Mouse (Mus musculus) midbrain, embryonic 15.5 days (tissue): Measurements from ENCODE around the gene Ddr2. TPM values are rescaled to one million over a fixed set of nuclear protein-coding genes. Genes with fewer than 3 reads are reported as not detected.

Source experiments
- ATAC-seq: fragments of 200-750 bp; cut with Nextera tagmentation; replicated peaks from 2 replicates; pipeline ENCODE4 v1.8.0; 2017; ENCODE audit warnings: moderate TSS enrichment
- H3K27ac ChIP-seq: fragments of 300-500 bp; sonication (generic); 2 replicates; pipeline ENCODE4 v1.5.1; 2015; ENCODE audit warnings: mild to moderate bottlenecking, inconsistent platforms
- H3K27me3 ChIP-seq: fragments of 300-500 bp; sonication (generic); replicated peaks from 2 replicates; pipeline ENCODE4 v1.6.1; 2015; ENCODE audit warnings: inconsistent platforms
- H3K36me3 ChIP-seq: fragments of 300-500 bp; sonication (generic); replicated peaks from 2 replicates; pipeline ENCODE4 v1.6.1; 2015; ENCODE audit warnings: inconsistent platforms
- H3K4me1 ChIP-seq: fragments of 300-500 bp; sonication (generic); 2 replicates; pipeline ENCODE4 v1.6.1; 2015; ENCODE audit warnings: inconsistent platforms
- H3K4me2 ChIP-seq: fragments of 300-500 bp; sonication (generic); 2 replicates; pipeline ENCODE4 v1.6.1; 2015; ENCODE audit warnings: inconsistent platforms, mild to moderate bottlenecking, moderate library complexity
- H3K4me3 ChIP-seq: fragments of 300-500 bp; sonication (generic); 2 replicates; pipeline ENCODE4 v1.5.1; 2015; ENCODE audit warnings: mild to moderate bottlenecking, inconsistent platforms
- H3K9ac ChIP-seq: fragments of 300-500 bp; sonication (generic); 2 replicates; pipeline ENCODE4 v1.6.1; 2015; ENCODE audit warnings: mild to moderate bottlenecking, inconsistent platforms
- H3K9me3 ChIP-seq: fragments of 300-500 bp; sonication (generic); 2 replicates; pipeline ENCODE4 v1.6.1; 2016; ENCODE audit warnings: inconsistent platforms
- WGBS: fragments of 180-500 bp; shearing (Covaris S2); methylation state at CpG from one replicate; pipeline ENCODE4 v1.1.7; 2015; ENCODE audit warnings: mixed read lengths; 5-methylcytosine and 5-hydroxymethylcytosine counted together
- polyA plus RNA-seq: library from polyadenylated mRNA; unstranded; fragments of >200 nt; fragmentation: Nextera tagmentation; extraction: Ambion mirVana; gene quantifications from 2 replicates; pipeline ENCODE4 v1.2.1, GENCODE M21; 2015

Gene Ddr2
- polyA plus RNA-seq, 1 experiment from 2014 or later: 9.4 TPM

- no peak for ATAC-seq
- Histone ChIP-seq H3K9ac (no peak overlapping the region), H3K27me3 (no peaks in the 10 kb centered on the region), H3K9me3 (no peaks in the 10 kb centered on the region), H3K4me3 (no peak overlapping the region), H3K36me3 (no peaks in the 10 kb centered on the region), H3K4me2 (no peak overlapping the region), H3K4me1 (no peaks in the 10 kb centered on the region), H3K27ac (no peak overlapping the region)
- 76% methylated on average over 1 of the region's 1 CpGs for WGBS
These were observed 29.7 kb downstream of the Ddr2 start for GRCm38 (mm10) chr1:170080907-170081306.

GRCm38 (mm10) chr1:170079465-170079864, 31.1 kb downstream of the Ddr2 start:
- Histone ChIP-seq H3K36me3 (no peaks in the 10 kb centered on the region), H3K27ac (no peak overlapping the region), H3K4me1 (no peaks in the 10 kb centered on the region), H3K9me3 (no peaks in the 10 kb centered on the region), H3K4me3 (no peak overlapping the region), H3K4me2 (no peak overlapping the region), H3K27me3 (no peaks in the 10 kb centered on the region), H3K9ac (no peak overlapping the region)
- no peak for ATAC-seq
- WGBS: 75% methylated on average over 2 of the region's 2 CpGs

GRCm38 (mm10) chr1:170076339-170076738, 34.2 kb downstream of the Ddr2 start:
- H3K4me1 ChIP-seq: no peaks in the 10 kb centered on the region
- WGBS: 86% methylated on average over 5 of the region's 5 CpGs
- H3K36me3 ChIP-seq: no peaks in the 10 kb centered on the region
- H3K4me2 ChIP-seq: no peak overlapping the region
- H3K4me3 ChIP-seq: no peak overlapping the region
- H3K9ac ChIP-seq: no peak overlapping the region
- ATAC-seq: no peak
- no peaks in the 10 kb centered on the region for H3K27me3 ChIP-seq
- H3K27ac ChIP-seq: no peak overlapping the region
- no peaks in the 10 kb centered on the region for H3K9me3 ChIP-seq

DNA sequence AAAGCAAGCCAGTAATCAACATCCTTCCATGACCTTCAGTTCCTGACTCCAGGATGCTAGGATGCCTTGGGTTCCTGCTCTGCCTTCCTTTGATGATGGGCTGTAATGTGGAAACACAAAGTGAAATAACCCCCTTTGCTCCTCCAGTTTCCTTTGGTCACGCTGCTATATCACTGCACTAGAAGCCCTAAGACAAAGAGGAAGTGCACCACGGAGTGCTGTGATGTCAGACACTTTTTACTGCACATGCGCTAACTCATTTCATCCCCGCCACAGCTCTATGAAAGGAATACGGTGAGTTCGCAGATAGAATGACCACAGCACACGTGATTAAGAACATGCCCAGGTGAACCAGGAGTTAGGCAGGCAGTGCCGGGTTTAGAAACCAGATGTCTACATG, 36.8 kb downstream of the Ddr2 start:
- no peaks in the 10 kb centered on the region for H3K36me3 ChIP-seq
- 87% methylated on average over 8 of the region's 8 CpGs for WGBS
- ATAC-seq: no peak

DNA sequence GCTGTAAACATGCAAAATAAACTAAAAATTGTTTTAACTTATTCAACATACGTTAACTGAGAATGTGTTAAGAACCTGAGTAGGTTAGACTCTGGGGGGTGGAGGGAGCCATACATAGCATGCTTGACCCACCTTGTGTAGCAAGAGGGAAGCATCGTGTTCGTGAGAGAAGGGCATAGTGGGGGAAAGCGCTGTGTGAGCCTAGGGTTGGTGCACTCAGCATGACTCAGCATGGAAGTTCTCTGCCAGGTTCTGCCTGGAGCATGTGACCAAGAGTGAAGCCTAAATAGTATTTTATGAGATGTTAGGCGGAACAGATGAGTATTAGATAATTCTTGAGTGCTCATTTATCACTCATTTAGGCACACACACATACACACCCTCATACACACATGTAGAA, 41.4 kb downstream of the Ddr2 start:
- WGBS: 92% methylated on average over 5 of the region's 5 CpGs
- no peaks in the 10 kb centered on the region for H3K4me1 ChIP-seq

More for the DNA sequence above, 36.8 kb downstream of the Ddr2 start:
- Histone ChIP-seq H3K4me1 (no peaks in the 10 kb centered on the region), H3K4me3 (no peak overlapping the region), H3K4me2 (no peak overlapping the region), H3K27me3 (no peaks in the 10 kb centered on the region), H3K9me3 (no peaks in the 10 kb centered on the region), H3K27ac (no peak overlapping the region), H3K9ac (no peak overlapping the region)

DNA sequence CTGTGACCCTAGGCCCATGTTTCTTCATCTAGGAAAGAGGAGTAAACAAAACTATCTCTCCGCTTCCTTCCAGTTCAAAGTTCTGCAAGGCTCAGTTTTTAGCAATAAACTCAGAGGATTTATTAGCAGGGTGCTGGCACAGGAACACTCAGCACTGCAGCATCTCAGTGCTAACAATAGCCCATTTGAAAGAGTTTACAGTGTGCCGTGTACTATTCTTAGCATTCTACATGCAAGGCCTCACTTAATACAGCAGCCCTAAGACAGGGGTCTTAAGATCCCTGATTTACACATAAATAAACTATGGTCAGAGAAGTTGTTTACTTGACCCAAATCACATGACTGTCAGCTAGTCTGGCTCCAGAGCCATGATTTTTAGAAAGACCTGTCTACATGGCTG, 44.6 kb downstream of the Ddr2 start:
- Histone ChIP-seq H3K9ac (no peak overlapping the region), H3K27ac (no peak overlapping the region), H3K4me2 (no peak overlapping the region), H3K27me3 (no peaks in the 10 kb centered on the region), H3K36me3 (no peaks in the 10 kb centered on the region), H3K4me1 (no peaks in the 10 kb centered on the region), H3K9me3 (no peaks in the 10 kb centered on the region), H3K4me3 (no peak overlapping the region)
- 76% methylated on average over 2 of the region's 2 CpGs for WGBS
- ATAC-seq: no peak

More for the DNA sequence above, 41.4 kb downstream of the Ddr2 start:
- Histone ChIP-seq H3K27ac (no peak overlapping the region), H3K4me3 (no peak overlapping the region), H3K9me3 (no peaks in the 10 kb centered on the region), H3K27me3 (no peaks in the 10 kb centered on the region), H3K9ac (no peak overlapping the region), H3K36me3 (no peaks in the 10 kb centered on the region), H3K4me2 (no peak overlapping the region)
- no peak for ATAC-seq

DNA sequence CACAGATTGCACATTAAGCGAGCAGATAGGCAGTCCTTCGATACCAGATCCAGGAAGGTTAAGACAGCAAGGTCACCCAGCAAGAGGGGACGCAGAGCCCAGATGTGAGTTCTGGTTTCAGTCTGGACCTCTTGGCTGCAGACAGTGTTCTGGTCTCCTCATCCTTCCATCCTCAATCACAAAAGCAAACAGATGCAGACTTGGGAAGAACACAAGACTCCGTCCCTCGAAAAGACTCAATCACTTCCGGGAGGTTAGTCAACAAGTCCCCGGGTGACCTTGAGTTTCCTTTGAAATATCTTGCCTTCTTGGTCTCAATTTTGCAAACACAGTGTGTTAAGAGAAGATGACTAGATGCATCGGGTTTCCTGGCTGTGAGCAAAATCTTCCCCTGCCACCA, 45.6 kb downstream of the Ddr2 start:
- H3K4me3 ChIP-seq: no peak overlapping the region
- no peak overlapping the region for H3K27ac ChIP-seq
- H3K27me3 ChIP-seq: no peaks in the 10 kb centered on the region
- H3K36me3 ChIP-seq: no peaks in the 10 kb centered on the region
- no peaks in the 10 kb centered on the region for H3K9me3 ChIP-seq
- H3K4me2 ChIP-seq: no peak overlapping the region
- H3K4me1 ChIP-seq: no peaks in the 10 kb centered on the region
- ATAC-seq: no peak
- no peak overlapping the region for H3K9ac ChIP-seq
- 88% methylated on average over 8 of the region's 8 CpGs for WGBS

DNA sequence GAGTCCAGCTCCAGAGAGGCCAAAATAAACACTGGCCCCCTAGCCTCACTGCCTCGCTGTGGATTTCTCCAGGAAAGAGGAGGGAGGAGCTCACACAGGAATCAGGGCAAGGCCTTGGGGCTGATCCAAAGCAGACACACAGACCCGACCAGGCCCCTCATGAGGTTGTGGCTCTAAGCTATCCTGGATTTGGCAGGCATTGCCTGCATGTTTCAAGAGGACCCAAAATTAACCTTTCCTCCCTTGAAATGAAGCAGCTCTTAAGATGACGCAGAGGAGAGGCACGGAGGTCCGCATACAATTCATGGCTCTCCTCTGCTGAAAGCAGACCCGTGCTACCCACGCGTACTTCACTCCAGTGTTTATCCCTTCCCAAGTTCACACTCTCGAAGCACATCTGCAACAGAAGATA, 46.5 kb downstream of the Ddr2 start:
- ATAC-seq: no peak
- H3K27me3 ChIP-seq: no peaks in the 10 kb centered on the region
- no peaks in the 10 kb centered on the region for H3K9me3 ChIP-seq
- H3K27ac ChIP-seq: no peak overlapping the region
- 73% methylated on average over 9 of the region's 9 CpGs for WGBS
- H3K9ac ChIP-seq: no peak overlapping the region
- H3K4me3 ChIP-seq: no peak overlapping the region
- no peaks in the 10 kb centered on the region for H3K4me1 ChIP-seq
- H3K4me2 ChIP-seq: no peak overlapping the region
- no peaks in the 10 kb centered on the region for H3K36me3 ChIP-seq

- Histone ChIP-seq H3K36me3 (no peaks in the 10 kb centered on the region), H3K9me3 (no peaks in the 10 kb centered on the region), H3K27ac (no peak overlapping the region), H3K4me2 (no peak overlapping the region), H3K9ac (no peak overlapping the region), H3K4me1 (peaks cover 5% of the 10 kb centered on the region; the same call in 1 of the 2 replicates), H3K27me3 (no peaks in the 10 kb centered on the region), H3K4me3 (no peak overlapping the region)
- WGBS: 87% methylated on average over 3 of the region's 3 CpGs
- no peak for ATAC-seq
These were observed 50.3 kb downstream of the Ddr2 start for GRCm38 (mm10) chr1:170060214-170060613.

DNA sequence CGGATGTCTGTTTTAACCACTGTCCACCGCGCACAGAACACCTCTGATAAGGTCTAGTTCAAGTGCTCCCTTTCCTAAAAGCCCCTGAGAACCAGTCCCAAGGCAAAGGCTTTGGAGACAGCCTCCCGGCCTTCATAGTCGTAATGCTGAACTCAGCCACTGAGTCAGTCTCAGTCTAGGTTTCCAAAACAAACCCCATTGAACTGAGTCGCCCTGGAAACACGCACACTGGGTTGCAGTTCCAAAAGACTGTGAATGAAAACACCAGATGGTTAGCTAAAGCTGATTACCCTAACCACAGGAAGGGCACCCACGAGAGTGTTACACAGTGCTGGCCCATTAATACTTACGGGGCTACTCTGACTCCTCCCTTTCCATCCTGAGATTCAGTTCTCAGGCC, 51.2 kb downstream of the Ddr2 start:
- Histone ChIP-seq H3K4me3 (no peak overlapping the region), H3K4me1 (peaks cover 5% of the 10 kb centered on the region; the same call in 1 of the 2 replicates), H3K27ac (no peak overlapping the region), H3K9me3 (no peaks in the 10 kb centered on the region), H3K9ac (no peak overlapping the region), H3K27me3 (no peaks in the 10 kb centered on the region), H3K36me3 (no peaks in the 10 kb centered on the region), H3K4me2 (no peak overlapping the region)
- 74% methylated on average over 9 of the region's 9 CpGs for WGBS
- ATAC-seq: no peak

DNA sequence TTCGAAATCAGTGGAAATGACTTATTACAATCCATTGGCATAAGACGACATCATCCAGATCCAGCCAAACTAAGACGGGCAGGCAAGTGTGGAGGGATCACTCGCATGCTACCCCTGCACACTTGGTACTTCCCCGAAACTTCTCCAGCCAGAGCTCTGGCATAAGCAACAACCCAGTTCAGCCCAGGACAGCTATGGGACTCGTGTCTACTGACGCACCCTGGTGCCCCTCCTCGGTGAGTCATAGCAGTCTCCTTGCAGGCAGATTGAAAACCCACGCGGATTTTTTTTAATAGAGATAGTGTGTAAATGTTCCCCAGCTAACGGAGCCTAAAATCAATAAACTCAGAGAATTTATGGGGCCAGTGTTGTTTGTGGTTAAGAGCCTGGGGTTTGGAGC, 52.5 kb downstream of the Ddr2 start:
- no peak for ATAC-seq
- no peaks in the 10 kb centered on the region for H3K27me3 ChIP-seq
- no peak overlapping the region for H3K9ac ChIP-seq
- H3K4me1 ChIP-seq: peaks cover 5% of the 10 kb centered on the region; the same call in 1 of the 2 replicates
- H3K27ac ChIP-seq: no peak overlapping the region
- H3K9me3 ChIP-seq: no peaks in the 10 kb centered on the region
- no peak overlapping the region for H3K4me2 ChIP-seq
- no peaks in the 10 kb centered on the region for H3K36me3 ChIP-seq
- WGBS: 91% methylated on average over 11 of the region's 11 CpGs
- H3K4me3 ChIP-seq: no peak overlapping the region

GRCm38 (mm10) chr1:170057607-170058006, 53.0 kb downstream of the Ddr2 start:
- Histone ChIP-seq H3K9me3 (no peaks in the 10 kb centered on the region), H3K27me3 (no peaks in the 10 kb centered on the region), H3K4me1 (peaks cover 5% of the 10 kb centered on the region; the same call in 1 of the 2 replicates), H3K27ac (no peak overlapping the region), H3K4me3 (no peak overlapping the region), H3K36me3 (no peaks in the 10 kb centered on the region), H3K9ac (no peak overlapping the region), H3K4me2 (no peak overlapping the region)
- ATAC-seq: no peak
- 89% methylated on average over 7 of the region's 7 CpGs for WGBS

- H3K27ac ChIP-seq: no peak overlapping the region
- 84% methylated on average over 3 of the region's 3 CpGs for WGBS
- H3K4me1 ChIP-seq: peaks cover 5% of the 10 kb centered on the region; the same call in 1 of the 2 replicates
- H3K4me2 ChIP-seq: no peak overlapping the region
- H3K36me3 ChIP-seq: no peaks in the 10 kb centered on the region
- no peak for ATAC-seq
- no peaks in the 10 kb centered on the region for H3K27me3 ChIP-seq
- no peak overlapping the region for H3K9ac ChIP-seq
- no peaks in the 10 kb centered on the region for H3K9me3 ChIP-seq
- H3K4me3 ChIP-seq: no peak overlapping the region
These were observed 53.6 kb downstream of the Ddr2 start for GRCm38 (mm10) chr1:170056921-170057320.
